Mouse (Mus musculus) stomach, postnatal 0 days (tissue): Measurements from ENCODE around the gene Parp16.

Experiments
- CTCF ChIP-seq: IDR thresholded peaks from 2 replicates; pipeline ENCODE4 v1.5.1; 2016; ENCODE audit warnings: antibody characterized with exemption, low read depth, mild to moderate bottlenecking, moderate library complexity
- EP300 ChIP-seq: optimal IDR thresholded peaks from 2 replicates; pipeline ENCODE3; 2016; ENCODE audit warnings: antibody characterized with exemption

DNA sequence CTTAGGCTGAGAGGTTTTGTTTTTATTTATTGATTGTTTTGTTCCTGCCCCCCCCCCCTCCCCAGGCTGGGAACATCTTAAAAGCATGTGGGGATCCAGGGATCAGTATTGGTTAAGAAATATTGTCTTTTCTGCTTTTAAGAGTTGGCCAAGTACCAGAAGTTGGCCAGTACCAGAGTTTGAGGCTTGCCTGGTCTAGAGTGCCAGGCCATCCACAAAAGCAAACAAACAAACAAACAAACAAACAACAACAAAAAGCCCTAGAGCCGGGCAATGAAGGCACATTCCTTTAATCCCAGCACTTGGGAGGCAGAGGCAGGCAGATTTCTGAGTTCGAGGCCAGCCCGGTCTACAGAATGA lies 5.8 kb downstream of the Parp16 start:
- TF ChIP-seq CTCF (no peak), EP300 (no peak)
